Mouse (Mus musculus) midbrain, embryonic 15.5 days (tissue): Measurements from ENCODE around the gene Apoc4. TPM values are rescaled to one million over a fixed set of nuclear protein-coding genes. Genes with fewer than 3 reads are reported as not detected.

Source experiments
- ATAC-seq: fragments of 200-750 bp; cut with Nextera tagmentation; replicated peaks from 2 replicates; pipeline ENCODE4 v1.8.0; 2017; ENCODE audit warnings: moderate TSS enrichment
- H3K27ac ChIP-seq: fragments of 300-500 bp; sonication (generic); 2 replicates; pipeline ENCODE4 v1.5.1; 2015; ENCODE audit warnings: mild to moderate bottlenecking, inconsistent platforms
- H3K27me3 ChIP-seq: fragments of 300-500 bp; sonication (generic); replicated peaks from 2 replicates; pipeline ENCODE4 v1.6.1; 2015; ENCODE audit warnings: inconsistent platforms
- H3K36me3 ChIP-seq: fragments of 300-500 bp; sonication (generic); replicated peaks from 2 replicates; pipeline ENCODE4 v1.6.1; 2015; ENCODE audit warnings: inconsistent platforms
- H3K4me1 ChIP-seq: fragments of 300-500 bp; sonication (generic); 2 replicates; pipeline ENCODE4 v1.6.1; 2015; ENCODE audit warnings: inconsistent platforms
- H3K4me2 ChIP-seq: fragments of 300-500 bp; sonication (generic); 2 replicates; pipeline ENCODE4 v1.6.1; 2015; ENCODE audit warnings: inconsistent platforms, mild to moderate bottlenecking, moderate library complexity
- H3K4me3 ChIP-seq: fragments of 300-500 bp; sonication (generic); 2 replicates; pipeline ENCODE4 v1.5.1; 2015; ENCODE audit warnings: mild to moderate bottlenecking, inconsistent platforms
- H3K9ac ChIP-seq: fragments of 300-500 bp; sonication (generic); 2 replicates; pipeline ENCODE4 v1.6.1; 2015; ENCODE audit warnings: mild to moderate bottlenecking, inconsistent platforms
- H3K9me3 ChIP-seq: fragments of 300-500 bp; sonication (generic); 2 replicates; pipeline ENCODE4 v1.6.1; 2016; ENCODE audit warnings: inconsistent platforms
- WGBS: fragments of 180-500 bp; shearing (Covaris S2); methylation state at CpG from one replicate; pipeline ENCODE4 v1.1.7; 2015; ENCODE audit warnings: mixed read lengths; 5-methylcytosine and 5-hydroxymethylcytosine counted together
- polyA plus RNA-seq: library from polyadenylated mRNA; unstranded; fragments of >200 nt; fragmentation: Nextera tagmentation; extraction: Ambion mirVana; gene quantifications from 2 replicates; pipeline ENCODE4 v1.2.1, GENCODE M21; 2015

Gene Apoc4
- polyA plus RNA-seq, 1 experiment from 2014 or later: not detected

DNA sequence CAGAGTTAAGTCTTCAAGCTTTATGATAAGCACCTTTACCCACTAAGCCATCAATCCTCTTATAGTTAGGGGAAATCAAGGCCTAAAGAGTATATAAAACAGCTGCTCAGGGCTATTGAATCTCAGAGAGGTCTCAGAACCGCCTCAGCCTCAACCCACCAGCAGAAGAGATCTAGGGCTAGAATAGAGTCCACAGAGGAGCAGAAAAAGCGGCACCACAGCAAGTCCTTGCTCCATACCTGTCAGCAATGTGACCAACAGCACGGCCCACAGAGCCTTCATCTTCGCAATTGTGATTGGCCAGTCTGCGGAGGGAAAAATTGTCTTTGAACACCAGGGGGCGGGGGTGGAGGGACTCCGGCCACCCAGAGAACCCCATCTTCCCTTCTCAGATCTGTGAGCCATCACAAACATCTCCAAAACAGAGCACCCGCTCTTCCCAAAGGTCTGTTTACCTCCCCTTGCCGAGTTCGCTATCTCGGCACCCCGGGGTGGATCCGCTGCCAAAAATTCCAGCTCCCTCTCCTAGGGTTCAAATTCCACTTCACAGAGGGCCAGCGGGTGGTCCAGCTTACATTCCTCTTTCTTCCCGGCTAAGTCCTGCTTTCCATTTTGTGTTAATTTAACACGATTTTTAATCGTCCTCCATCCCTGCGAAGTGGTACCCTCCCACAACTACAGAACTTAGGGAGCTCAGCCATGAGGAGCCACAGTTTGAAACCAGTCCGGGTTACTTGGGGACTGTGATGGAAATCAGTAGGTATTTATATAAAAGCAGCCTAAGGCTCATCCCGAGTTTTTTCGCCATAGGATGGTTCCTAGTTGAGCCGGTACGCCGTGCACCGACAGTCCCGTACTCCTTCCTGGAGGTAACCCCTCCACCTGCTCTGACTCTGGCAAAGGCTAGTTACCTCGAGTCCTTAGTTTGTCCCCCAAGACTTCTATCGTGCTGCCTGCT, 16.9 kb upstream of the Apoc4 start:
- WGBS: 2% methylated on average over 28 of the region's 28 CpGs
- H3K27ac ChIP-seq: 0 out of 2 replicates have a peak overlapping the region, but pooled peaks have one; percentile 20
- no peaks in the 10 kb centered on the region for H3K9me3 ChIP-seq
- peak overlapping the region; percentile 27 for H3K4me3 ChIP-seq
- H3K4me1 ChIP-seq: peaks cover 18% of the 10 kb centered on the region
- peak overlapping the region; percentile 50 for H3K4me2 ChIP-seq
- peaks cover 8% of the 10 kb centered on the region; the same call in 1 of the 2 replicates for H3K36me3 ChIP-seq
- ATAC-seq: no peak
- H3K9ac ChIP-seq: peak overlapping the region; percentile 30
- no peaks in the 10 kb centered on the region for H3K27me3 ChIP-seq

DNA sequence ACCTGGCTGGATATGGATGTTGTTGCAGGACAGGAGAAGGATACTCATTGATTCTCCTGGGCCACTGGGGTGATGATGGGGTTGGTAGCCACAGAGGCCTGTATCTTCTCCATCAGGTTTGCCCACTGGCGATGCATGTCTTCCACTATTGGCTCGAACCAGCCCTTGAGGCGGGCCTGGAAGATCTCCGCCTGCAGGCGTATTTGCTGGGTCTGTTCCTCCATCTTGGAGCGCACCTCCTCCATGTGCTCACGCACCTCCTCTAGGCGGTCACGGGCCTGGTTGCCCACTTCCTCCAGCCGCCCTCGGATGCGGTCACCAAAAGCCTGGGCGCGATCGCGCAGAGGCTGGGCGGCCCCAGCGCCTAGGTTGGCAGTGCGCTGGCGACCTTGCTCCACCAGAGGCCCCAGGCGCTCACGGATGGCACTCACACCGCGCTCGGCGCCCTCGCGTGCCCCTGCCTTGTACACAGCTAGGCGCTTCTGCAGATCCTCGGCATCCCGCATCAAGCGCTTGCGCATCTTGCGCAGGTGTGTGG, 15.1 kb upstream of the Apoc4 start:
- H3K27me3 ChIP-seq: no peaks in the 10 kb centered on the region
- no peak overlapping the region for H3K4me2 ChIP-seq
- ATAC-seq: no peak
- no peaks in the 10 kb centered on the region for H3K36me3 ChIP-seq
- no peaks in the 10 kb centered on the region for H3K9me3 ChIP-seq
- H3K4me3 ChIP-seq: no peak overlapping the region
- H3K9ac ChIP-seq: no peak overlapping the region
- peaks cover 18% of the 10 kb centered on the region for H3K4me1 ChIP-seq
- 97% methylated on average over 33 of the region's 34 CpGs for whole genome bisulfite sequencing
- H3K27ac ChIP-seq: no peak overlapping the region

DNA sequence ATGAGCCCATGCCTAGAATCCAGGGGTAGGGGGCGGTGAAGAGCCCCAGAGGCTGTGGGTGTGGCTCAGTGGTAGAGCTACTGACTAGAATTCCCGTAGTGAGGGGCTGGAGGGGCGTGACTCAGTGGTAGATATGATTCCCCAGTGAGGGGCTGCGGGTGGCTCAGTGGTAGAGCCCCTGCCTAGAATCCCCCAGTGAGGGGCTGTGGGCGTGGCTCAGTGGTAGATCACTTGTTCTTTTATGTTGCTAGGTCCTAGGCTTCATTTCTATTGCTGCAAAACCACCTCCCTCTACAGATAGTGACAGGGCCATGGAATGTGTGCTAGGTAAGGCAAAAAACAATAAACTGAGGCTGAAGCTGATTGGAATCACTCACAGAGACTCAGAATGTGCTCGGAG, 14.6 kb upstream of the Apoc4 start:
- Histone ChIP-seq H3K36me3 (no peaks in the 10 kb centered on the region), H3K27ac (no peak overlapping the region), H3K9ac (no peak overlapping the region), H3K4me1 (peaks cover 18% of the 10 kb centered on the region), H3K27me3 (no peaks in the 10 kb centered on the region), H3K9me3 (no peaks in the 10 kb centered on the region), H3K4me2 (no peak overlapping the region), H3K4me3 (no peak overlapping the region)
- ATAC-seq: no peak
- 88% methylated on average over 6 of the region's 6 CpGs for WGBS

DNA sequence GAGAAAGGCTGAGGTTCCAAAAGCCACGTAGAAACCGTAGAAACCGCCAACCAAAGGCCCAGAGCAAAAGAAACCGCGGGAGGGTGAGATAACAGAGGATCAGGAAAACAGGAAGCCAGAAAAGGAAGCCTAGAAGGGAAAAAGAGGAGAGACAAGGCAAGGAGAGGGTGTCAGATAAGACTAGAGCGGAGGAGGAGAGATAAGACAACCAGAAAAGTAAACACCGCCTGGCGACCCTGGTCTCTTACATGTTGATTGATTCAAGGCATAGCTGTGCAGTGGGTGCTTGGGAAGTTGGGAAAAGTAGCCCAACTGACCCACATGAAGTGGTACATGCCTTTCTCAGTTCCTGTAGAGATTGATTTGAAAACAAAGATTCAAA, 13.9 kb upstream of the Apoc4 start:
- Histone ChIP-seq H3K27me3 (no peaks in the 10 kb centered on the region), H3K27ac (no peak overlapping the region), H3K9ac (no peak overlapping the region), H3K36me3 (no peaks in the 10 kb centered on the region), H3K4me2 (no peak overlapping the region), H3K4me3 (no peak overlapping the region), H3K9me3 (no peaks in the 10 kb centered on the region), H3K4me1 (peaks cover 18% of the 10 kb centered on the region)
- ATAC-seq: no peak
- WGBS: 65% methylated on average over 8 of the region's 8 CpGs

DNA sequence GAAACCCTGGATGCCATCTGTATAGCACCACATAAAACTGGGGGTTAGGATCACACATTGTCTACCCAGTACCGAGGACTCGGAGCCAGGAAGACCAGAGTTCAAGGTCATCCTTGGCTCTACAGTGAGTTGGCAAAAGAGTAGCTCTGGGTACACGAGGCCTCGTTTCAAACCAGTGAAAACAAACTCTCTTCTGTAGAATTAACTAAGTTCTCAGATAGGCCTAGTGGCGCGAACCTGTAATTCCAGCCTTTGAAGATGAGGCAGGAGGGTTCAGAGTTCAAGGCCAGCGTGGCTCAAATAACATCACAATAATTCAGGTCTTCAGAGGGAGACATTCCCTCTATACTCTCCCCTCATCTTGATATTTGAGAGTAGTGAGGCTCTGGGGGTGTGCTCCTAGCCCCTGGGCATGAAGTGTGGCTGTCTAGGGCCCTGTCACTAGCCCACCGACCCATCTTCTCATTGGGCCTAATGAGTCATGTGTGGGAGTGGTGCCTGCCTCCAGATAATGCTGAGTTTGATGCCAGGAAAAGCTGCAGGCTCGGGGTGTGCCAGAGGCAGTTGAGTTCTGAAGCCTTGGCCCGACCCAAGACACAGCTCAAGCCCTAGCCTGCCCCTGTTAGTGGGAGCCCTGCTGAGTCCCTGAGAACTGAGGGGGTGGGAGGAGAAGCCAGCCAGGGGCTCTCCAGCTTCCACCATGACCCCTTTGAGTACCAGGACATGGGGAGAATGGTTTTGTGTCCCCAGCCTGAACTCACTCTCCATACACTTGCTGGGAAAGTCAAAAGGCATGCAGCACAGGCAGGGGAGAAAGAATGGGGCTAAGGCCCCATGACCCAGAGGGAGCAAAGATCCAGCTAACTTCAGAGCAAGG, 13.3 kb upstream of the Apoc4 start:
- H3K27ac ChIP-seq: no peak overlapping the region
- 90% methylated on average over 10 of the region's 10 CpGs for WGBS
- no peak overlapping the region for H3K4me3 ChIP-seq
- peaks cover 17% of the 10 kb centered on the region for H3K4me1 ChIP-seq
- ATAC-seq: no peak
- H3K9ac ChIP-seq: no peak overlapping the region
- H3K9me3 ChIP-seq: no peaks in the 10 kb centered on the region
- no peaks in the 10 kb centered on the region for H3K36me3 ChIP-seq
- no peak overlapping the region for H3K4me2 ChIP-seq
- no peaks in the 10 kb centered on the region for H3K27me3 ChIP-seq

DNA sequence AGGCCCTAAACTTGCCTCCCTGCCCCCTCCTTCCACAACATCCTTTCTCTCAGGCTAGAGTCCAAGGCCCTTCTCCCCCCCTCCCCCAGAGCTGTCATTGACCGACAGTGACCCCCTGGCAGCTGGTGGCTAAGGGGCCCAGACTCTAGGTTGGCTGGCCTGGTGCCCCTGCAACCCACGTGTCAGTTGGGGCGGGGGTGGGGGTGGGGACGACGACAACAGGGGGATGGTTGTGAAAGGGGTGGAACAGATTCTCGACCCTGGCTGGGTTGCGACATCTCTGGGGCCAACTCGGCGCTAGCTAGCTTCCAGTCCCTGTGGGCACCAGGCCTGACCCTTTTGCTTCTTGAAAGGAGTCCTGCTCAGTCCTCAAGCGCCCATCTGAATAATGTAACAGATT, 12.1 kb upstream of the Apoc4 start:
- 29% methylated on average over 10 of the region's 10 CpGs for WGBS
- no peak overlapping the region for H3K27ac ChIP-seq
- ATAC-seq: no peak

DNA sequence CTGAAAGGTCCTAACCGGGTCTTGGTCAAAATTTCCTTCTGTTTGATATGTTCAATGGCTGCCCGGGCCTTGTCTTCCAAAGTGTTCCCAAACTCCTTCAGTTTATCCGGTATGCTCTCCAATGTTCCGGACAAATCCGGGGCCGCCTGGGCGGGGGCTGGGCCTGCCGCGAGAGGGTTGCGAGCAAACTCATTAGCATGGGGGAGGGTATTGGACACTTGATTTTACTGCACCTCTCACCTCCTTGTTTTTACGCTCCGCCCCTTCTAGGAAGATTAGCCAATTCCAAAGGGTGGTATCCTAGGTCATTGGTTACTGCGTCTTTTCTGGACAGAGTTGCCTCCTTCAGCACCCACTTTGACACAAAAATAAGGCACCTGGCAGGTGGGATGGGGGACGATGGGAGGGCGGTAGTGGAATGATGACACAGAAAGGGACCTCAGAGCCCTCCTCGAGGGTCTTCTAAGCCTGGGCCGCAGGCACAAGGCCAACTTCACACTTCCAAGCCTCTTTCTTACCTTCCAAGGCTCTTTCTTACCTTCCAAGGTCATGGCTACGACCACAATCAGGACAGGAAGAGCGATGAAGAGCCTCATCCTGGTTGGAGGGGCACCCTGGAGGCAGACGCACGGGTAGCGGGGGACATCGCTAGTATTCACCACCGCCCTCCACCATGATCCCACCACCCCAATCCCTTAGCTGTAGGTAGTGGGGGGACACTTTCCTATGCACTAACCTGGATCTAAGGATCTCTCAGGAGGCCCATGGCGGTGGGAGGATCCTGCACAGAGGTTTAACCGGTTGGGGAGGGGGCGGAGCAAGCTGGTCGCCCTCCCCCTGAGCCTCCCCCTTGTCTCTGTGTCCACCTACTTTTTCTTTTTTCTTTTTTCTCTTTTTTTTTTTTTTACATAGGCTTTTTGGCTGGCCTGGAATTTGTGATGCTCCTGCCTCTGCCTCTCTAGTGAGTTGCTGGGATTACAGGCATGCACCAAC, 10.9 kb upstream of the Apoc4 start, which contains the start of gene Apoc1:
Gene Apoc1, minus strand, starts transcription at position 788 of the 993 bp plus-strand sequence.
- 51% methylated on average over 28 of the region's 28 CpGs for WGBS
- no peak within 1 kb of the TSS for H3K9ac ChIP-seq

More for the DNA sequence above, 12.1 kb upstream of the Apoc4 start:
- H3K9ac ChIP-seq: no peak overlapping the region
- no peak overlapping the region for H3K4me2 ChIP-seq
- no peaks in the 10 kb centered on the region for H3K36me3 ChIP-seq
- H3K4me1 ChIP-seq: peaks cover 5% of the 10 kb centered on the region
- H3K27me3 ChIP-seq: no peaks in the 10 kb centered on the region
- H3K9me3 ChIP-seq: no peaks in the 10 kb centered on the region
- no peak overlapping the region for H3K4me3 ChIP-seq

DNA sequence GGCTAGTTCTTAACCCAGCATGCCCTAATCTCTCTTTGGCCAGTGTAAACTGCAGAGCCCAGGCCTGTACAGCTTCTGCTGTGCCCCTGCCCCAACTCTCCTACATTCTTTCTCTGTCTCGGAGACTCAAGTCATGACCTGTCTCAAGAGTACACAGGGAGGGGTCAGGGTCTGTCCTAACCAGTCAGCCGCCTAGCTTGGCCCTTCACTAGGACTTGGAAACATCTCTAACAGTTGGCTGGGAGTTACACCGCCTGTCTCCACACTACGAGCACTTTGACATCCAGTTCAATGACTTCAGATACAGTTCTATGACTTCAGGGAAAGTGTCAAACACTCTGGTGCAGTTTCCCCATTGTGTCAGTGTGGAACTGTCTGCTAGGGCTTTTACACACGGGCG, 10.2 kb upstream of the Apoc4 start:
- WGBS: 76% methylated on average over 6 of the region's 6 CpGs
- no peak for ATAC-seq

More for the DNA sequence above, 10.9 kb upstream of the Apoc4 start, which contains the start of gene Apoc1:
- no peaks in the 10 kb centered on the region for H3K9me3 ChIP-seq
- no peak within 1 kb of the TSS for H3K4me3 ChIP-seq
- no peak within 1 kb of the TSS for H3K27ac ChIP-seq
- no peaks in the 10 kb centered on the region for H3K27me3 ChIP-seq
- H3K4me2 ChIP-seq: no peak within 1 kb of the TSS
- ATAC-seq: no peak
- H3K4me1 ChIP-seq: no peaks in the 10 kb centered on the region
- no peaks in the 10 kb centered on the region for H3K36me3 ChIP-seq

DNA sequence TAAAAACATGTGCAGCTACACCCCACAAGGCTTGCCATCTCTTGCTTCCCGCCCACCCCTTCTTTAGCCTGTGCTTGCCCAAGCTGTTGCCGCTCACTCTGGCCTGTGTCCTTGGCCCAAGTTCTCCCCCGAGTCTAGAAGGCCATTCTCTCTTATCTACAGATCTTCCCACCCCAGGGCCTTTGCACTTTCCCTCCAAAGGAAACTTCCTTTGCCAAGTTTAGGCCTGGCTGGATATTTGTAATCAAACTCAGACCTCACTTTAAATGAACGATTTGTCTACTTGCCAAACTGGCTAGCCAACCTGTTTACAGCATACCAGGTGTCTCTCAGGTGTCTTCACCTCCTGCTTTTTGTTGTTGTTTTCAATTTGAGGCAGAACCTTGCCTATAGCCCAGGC, 9.6 kb upstream of the Apoc4 start:
- Histone ChIP-seq H3K36me3 (no peaks in the 10 kb centered on the region), H3K9me3 (no peaks in the 10 kb centered on the region), H3K9ac (no peak overlapping the region), H3K4me3 (no peak overlapping the region), H3K27me3 (no peaks in the 10 kb centered on the region), H3K4me1 (no peaks in the 10 kb centered on the region), H3K27ac (no peak overlapping the region), H3K4me2 (no peak overlapping the region)
- WGBS: 90% methylated on average over 4 of the region's 4 CpGs
- ATAC-seq: no peak

More for the DNA sequence above, 10.2 kb upstream of the Apoc4 start:
- Histone ChIP-seq H3K27ac (no peak overlapping the region), H3K9ac (no peak overlapping the region), H3K36me3 (no peaks in the 10 kb centered on the region), H3K4me3 (no peak overlapping the region), H3K27me3 (no peaks in the 10 kb centered on the region), H3K4me1 (no peaks in the 10 kb centered on the region), H3K4me2 (no peak overlapping the region), H3K9me3 (no peaks in the 10 kb centered on the region)

DNA sequence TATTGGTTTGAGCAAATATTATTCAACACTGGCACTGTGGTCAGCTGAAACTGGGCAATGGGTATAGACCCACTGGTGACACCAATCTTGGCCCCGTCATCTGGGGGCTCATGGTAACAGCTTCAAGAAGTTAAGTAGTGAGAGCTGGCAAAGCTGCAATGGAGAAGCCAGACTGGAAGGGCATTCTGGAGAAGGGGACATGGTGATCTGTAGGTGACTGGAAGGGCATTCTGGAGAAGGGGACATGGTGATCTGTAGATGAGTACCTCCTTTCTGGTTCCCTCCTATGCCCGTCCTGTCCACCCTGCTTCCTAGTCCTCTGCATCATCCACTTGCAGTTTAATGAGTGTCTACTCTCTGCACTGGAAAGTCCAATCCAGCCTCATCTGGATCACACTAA, 7.3 kb upstream of the Apoc4 start:
- H3K27ac ChIP-seq: no peak overlapping the region
- ATAC-seq: no peak
- no peaks in the 10 kb centered on the region for H3K27me3 ChIP-seq
- no peak overlapping the region for H3K9ac ChIP-seq
- H3K4me3 ChIP-seq: no peak overlapping the region
- no peaks in the 10 kb centered on the region for H3K36me3 ChIP-seq
- WGBS: 92% methylated on average over 2 of the region's 2 CpGs
- H3K4me1 ChIP-seq: no peaks in the 10 kb centered on the region
- no peaks in the 10 kb centered on the region for H3K9me3 ChIP-seq
- H3K4me2 ChIP-seq: no peak overlapping the region

DNA sequence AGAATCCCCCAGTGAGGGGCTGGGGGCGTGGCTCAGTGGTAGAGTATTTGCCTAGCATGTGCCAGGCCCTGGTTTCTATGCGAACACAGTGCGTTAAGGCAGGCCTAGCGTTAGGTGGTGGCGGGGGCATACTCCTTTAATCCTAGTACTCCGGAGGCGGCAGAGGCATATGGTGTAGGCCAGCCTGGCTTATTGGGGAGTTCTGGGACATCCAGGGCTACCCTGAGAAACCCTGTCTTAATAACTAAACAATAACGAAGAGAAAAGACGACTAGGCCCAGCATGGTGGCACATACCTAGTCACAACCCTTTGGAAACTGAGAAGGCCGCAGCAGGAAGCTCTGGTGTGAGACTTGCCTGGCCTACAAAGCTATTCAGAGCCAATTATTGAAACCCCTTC, 6.8 kb upstream of the Apoc4 start:
- H3K27me3 ChIP-seq: no peaks in the 10 kb centered on the region
- no peaks in the 10 kb centered on the region for H3K9me3 ChIP-seq
- no peaks in the 10 kb centered on the region for H3K4me1 ChIP-seq
- no peaks in the 10 kb centered on the region for H3K36me3 ChIP-seq
- no peak overlapping the region for H3K27ac ChIP-seq
- no peak overlapping the region for H3K9ac ChIP-seq
- no peak for ATAC-seq
- no peak overlapping the region for H3K4me3 ChIP-seq
- H3K4me2 ChIP-seq: no peak overlapping the region
- WGBS: 86% methylated on average over 10 of the region's 10 CpGs
